Mouse (Mus musculus) central nervous system, embryonic 18 days (tissue): ENCODE measurements around the gene Ceacam13. TPM values are rescaled to one million over a fixed set of nuclear protein-coding genes. Genes with fewer than 3 reads are reported as not detected.

Source experiments
- polyA plus RNA-seq: library from polyadenylated mRNA; depleted of rRNA; stranded (reverse); fragments of >200 nt; gene quantifications from 2 replicates; pipeline ENCODE4 v1.2.3, GENCODE M21; 2012; rRNA removed

The Ceacam13 gene
- not detected in 2 replicates for polyA plus RNA-seq

DNA sequence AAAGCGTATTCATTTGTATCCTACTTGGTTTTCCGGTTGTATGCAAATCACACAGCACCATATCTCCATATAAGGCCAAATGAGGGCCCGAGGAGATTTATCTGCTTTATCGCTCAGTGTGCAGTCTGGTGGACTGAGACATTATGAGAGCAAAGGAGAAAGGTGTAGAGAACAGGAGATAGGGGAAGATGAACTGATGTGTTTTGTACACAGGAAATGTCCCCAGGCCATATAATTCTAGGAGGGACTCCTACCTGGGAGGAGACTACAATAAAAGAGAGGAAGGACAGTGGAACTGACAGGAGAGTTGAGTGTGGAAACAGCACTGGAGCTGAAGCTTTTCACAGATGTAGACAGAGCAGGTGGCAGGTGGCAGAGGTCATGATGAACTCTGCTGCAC lies at the start of gene Ceacam13:
Gene Ceacam13, plus strand, starts transcription at position 301 of the 400 bp plus-strand sequence.

DNA sequence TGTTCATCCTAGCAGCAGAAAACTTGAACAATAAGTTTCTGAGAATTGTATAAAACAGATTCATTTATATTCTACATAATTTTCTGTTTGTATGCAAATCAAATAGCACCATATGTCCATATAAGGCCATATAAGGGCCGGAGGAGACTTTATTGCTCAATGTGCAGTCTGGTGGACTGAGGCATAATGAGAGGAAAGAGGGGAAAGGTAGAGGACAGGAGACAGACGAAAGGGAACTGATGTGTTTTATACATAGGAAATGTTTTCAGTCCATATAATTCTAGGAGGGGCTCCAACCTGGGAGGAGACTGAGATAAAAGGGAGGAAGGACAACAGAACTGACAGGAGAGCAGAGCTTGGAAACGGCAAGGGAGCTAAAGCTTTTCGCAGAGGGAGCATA lies 37.9 kb upstream of the Ceacam13 start, which contains the start of gene Ceacam11:
Gene Ceacam11, plus strand, starts transcription at position 301 of the 400 bp plus-strand sequence.

DNA sequence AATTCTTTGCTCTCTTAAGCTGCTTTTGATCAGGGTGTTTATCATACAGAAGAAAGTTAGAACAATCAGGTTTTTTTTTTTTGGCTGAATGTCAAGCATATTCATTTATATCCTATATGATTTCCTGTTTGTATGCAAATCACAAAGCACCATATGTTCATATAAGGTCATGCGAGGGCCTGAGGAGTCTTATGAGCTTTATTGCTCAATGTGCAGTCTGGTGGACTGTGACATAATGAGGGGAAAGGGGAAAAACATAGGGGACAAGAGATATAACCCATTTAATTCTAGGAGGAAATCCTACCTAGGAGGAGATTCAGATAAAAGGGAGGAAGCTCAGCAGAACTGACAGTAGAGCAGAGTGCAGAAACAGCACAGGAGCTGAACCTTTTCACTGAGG lies 55.9 kb downstream of the Ceacam13 start, which contains the start of gene Ceacam12:
Gene Ceacam12, plus strand, starts transcription at position 301 of the 400 bp plus-strand sequence.

Other genes starting within 250 kb of the Ceacam13 start
- gene Ceacam14, start 197.3 kb upstream of the Ceacam13 start, polyA plus RNA-seq: not detected in 2 replicates
- gene Gm5155, start 138.1 kb upstream of the Ceacam13 start, polyA plus RNA-seq: not detected in 2 replicates
- gene Ceacam11, start 37.8 kb upstream of the Ceacam13 start, polyA plus RNA-seq: not detected in 2 replicates
- not detected in 2 replicates for gene Ceacam12, start 56.0 kb downstream of the Ceacam13 start, polyA plus RNA-seq
- gene Igfl3, start 166.6 kb downstream of the Ceacam13 start, polyA plus RNA-seq: not detected in 2 replicates
- not detected in 2 replicates for gene Mill1, start 235.5 kb downstream of the Ceacam13 start, polyA plus RNA-seq